Mouse (Mus musculus): ENCODE results near the gene Fbxo10.
"Not testable (repeated sequence)": the region's sequence is repeated elsewhere in the genome, so short reads cannot be mapped to it uniquely, and the experiment has no call there.

Gene Fbxo10

GRCm38 (mm10) chr4:45047286-45047887 lies 37.0 kb downstream of the Fbxo10 start:
- no peak for DNase-seq (ENCODE audit: low read depth, low spot score)

- no peak for DNase-seq (ENCODE audit: low read depth, low spot score)
These were observed 37.7 kb downstream of the Fbxo10 start for GRCm38 (mm10) chr4:45046679-45047078.

GRCm38 (mm10) chr4:45040795-45041194 lies 43.6 kb downstream of the Fbxo10 start:
- no peak for DNase-seq (ENCODE audit: low read depth, low spot score)

- not testable (repeated sequence) for DNase-seq (ENCODE audit: low read depth, low spot score)
These were observed 44.9 kb downstream of the Fbxo10 start for GRCm38 (mm10) chr4:45039546-45039945.

GRCm38 (mm10) chr4:45038879-45039278 lies 45.5 kb downstream of the Fbxo10 start:
- DNase-seq (ENCODE audit: low read depth, low spot score), result not testable (repeated sequence)

- DNase-seq (ENCODE audit: low read depth, low spot score), result no peak
These were observed 46.7 kb downstream of the Fbxo10 start for GRCm38 (mm10) chr4:45037455-45038410.

- DNase-seq (ENCODE audit: low read depth, low spot score), result no peak
These were observed 47.8 kb downstream of the Fbxo10 start for GRCm38 (mm10) chr4:45036571-45036970.

GRCm38 (mm10) chr4:45036048-45036447 lies 48.4 kb downstream of the Fbxo10 start:
- DNase-seq (ENCODE audit: low read depth, low spot score), result no peak

GRCm38 (mm10) chr4:45034693-45035628 lies 49.4 kb downstream of the Fbxo10 start:
- DNase-seq (ENCODE audit: low read depth, low spot score), result no peak

- no peak for DNase-seq (ENCODE audit: low read depth, low spot score)
These were observed 51.8 kb downstream of the Fbxo10 start for GRCm38 (mm10) chr4:45032586-45032985.

- DNase-seq (ENCODE audit: low read depth, low spot score), result no peak
These were observed 57.9 kb downstream of the Fbxo10 start for GRCm38 (mm10) chr4:45026459-45026858.

GRCm38 (mm10) chr4:45019009-45019408 lies 65.4 kb downstream of the Fbxo10 start:
- DNase-seq (ENCODE audit: low read depth, low spot score), result no peak

GRCm38 (mm10) chr4:45018452-45018980 lies 65.9 kb downstream of the Fbxo10 start, which contains the start of gene Polr1e:
Polr1e (plus strand) TSS chr4:45018583.
- peak; percentile 89 for DNase-seq (ENCODE audit: low read depth, low spot score)

- no peak for DNase-seq (ENCODE audit: low read depth, low spot score)
These were observed 68.8 kb downstream of the Fbxo10 start for GRCm38 (mm10) chr4:45015615-45016014.

GRCm38 (mm10) chr4:45013537-45013936 lies 70.9 kb downstream of the Fbxo10 start:
- no peak for DNase-seq (ENCODE audit: low read depth, low spot score)

GRCm38 (mm10) chr4:45013031-45013431 lies 71.4 kb downstream of the Fbxo10 start:
- no peak for DNase-seq (ENCODE audit: low read depth, low spot score)

GRCm38 (mm10) chr4:45012105-45012975 lies 72.1 kb downstream of the Fbxo10 start, which contains the start of gene Zbtb5:
Zbtb5 (minus strand) TSS chr4:45012412.
- peak; percentile 99 for DNase-seq (ENCODE audit: low read depth, low spot score)

GRCm38 (mm10) chr4:45011581-45012104 lies 72.8 kb downstream of the Fbxo10 start:
- DNase-seq (ENCODE audit: low read depth, low spot score), result no peak

GRCm38 (mm10) chr4:45010806-45011415 lies 73.5 kb downstream of the Fbxo10 start:
- DNase-seq (ENCODE audit: low read depth, low spot score), result no peak

GRCm38 (mm10) chr4:45005452-45005851 lies 79.0 kb downstream of the Fbxo10 start:
- no peak for DNase-seq (ENCODE audit: low read depth, low spot score)
